Mouse (Mus musculus): ENCODE measurements at regions not wholly inside any gene's neighbourhood (a gene's known extent, or its start where the extent isn't known, plus 50 kb on each side); places are given as distances from the start of the nearest gene placed in this dataset.
A peak's percentile ranks its signal among the peaks of the same experiment; 100 is the strongest.

DNA sequence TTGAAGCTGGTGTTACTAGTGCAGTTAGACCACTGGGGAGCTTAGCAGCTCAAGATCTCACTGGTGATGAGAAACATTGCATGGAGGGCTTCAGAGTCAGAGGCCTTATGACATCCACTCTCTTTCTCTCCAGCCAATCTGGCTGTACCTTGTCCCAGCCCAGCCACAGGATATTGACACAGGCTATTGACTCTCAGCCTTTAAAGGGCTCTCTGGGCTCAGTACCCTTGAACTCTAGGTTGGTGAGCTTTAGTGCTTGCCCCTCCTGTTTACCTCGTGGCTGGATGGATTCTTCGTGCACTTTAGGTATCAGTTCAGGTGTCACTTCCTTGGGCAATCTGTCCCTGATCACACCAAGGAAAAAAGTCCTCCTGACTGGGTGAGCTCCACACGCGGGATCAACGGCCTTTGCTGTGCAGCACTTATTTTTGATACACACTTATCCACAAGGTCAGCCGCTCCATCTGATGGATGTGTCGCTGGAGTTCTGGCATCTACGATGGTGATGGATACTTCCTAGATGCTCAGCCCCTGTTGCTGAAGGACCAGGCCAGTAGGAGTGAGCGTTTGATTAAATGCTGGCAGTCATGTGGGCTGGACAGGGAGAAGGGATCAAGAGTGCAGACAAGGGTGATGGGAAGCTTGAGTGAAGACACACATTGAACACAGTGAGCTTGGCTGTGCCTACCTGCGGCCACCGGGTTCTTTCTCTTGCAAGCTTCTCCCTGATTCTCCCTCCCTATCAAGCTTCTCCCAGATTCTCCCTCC lies 177.7 kb downstream of the Snx10 start:
- DNase-seq (ENCODE audit: low spot score in 2 of 2) = no peak

DNA sequence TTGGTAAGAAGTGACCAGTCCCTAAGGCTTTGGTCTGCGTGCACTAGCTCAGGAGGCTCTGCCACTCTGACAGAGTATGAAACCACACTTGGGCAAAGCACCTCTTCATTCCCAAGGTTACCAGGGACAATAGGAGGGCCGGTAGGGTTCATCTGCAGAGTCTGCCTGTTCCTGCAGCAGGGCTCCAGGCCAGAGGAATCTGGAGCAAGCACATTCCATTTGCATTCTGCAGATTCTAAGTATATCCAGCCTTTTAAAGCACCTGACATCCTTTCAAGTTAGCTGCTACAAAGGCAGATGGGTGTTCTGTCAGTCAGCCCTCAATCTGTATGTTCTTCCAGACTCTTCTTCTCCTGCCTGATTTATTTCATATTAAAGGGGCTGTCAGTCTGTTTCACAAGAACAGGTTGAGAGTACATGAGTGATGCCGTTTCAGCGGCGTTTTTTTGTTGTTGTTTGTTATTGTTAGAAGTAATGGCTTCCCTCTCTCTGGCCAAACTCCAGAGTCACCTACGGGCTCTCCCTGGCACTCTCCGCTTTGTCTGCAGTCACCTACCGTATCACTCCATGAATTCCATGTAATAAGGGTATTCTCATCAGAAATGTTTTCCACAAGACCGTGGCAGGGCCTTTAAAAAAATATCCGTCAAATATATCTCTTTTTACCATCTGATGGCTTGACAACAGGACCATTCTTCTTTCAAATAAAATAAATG lies 178.9 kb downstream of the Snx10 start:
- no peak for DNase-seq (ENCODE audit: low spot score in 2 of 2)

DNA sequence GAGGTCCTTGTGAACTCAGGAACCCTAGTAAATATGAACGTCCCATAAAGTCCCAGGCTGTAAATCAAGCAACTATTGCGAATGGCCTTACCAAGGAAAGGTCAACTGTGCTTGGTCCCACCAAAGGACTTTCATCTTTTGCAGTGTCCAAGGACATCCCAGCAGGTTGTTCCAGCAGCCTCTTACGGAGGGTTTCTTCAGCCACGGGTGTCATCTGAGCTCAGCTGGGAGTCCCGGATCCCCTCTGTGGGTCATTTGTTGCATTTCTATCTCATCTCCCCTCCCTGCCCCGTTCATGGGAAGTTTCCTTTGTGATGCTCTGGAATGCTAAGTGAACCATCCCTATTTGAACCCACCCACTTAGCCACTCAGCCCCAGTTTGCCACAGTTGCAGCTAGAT lies 184.3 kb downstream of the Snx10 start:
- no peak for DNase-seq (ENCODE audit: low spot score in 2 of 2)

DNA sequence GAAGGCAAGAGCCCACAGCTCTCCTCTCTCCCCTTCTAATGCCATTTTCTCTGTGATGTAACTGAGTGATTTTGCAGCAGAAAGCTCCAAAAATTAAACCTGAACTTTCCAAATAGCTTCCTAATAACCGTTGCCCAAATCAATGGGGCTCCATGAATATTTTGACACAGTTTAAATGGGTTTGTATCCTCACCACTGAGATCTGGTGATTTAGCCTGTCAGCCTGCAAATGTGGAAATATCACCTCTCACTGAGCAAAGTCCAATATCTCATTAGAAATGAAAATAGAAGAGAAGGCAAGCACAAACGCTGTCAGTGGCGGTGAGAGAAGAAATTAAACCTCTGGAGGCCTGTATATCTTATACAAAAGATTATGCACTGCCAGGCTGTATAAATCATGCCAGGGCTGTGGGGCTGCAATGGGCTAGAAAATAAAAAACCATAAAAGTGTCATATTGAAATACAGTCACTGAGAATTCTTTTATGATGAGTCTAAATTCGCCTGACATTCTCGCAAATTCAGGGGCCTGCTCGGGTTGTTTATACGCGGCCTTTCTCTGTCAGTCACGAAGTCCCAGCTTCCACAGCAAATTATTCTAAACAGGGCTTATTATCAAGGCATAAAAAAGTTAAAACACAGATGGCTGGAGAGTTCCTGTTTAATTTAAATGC lies 185.1 kb downstream of the Snx10 start:
- DNase-seq (ENCODE audit: low spot score in 2 of 2) = no peak

DNA sequence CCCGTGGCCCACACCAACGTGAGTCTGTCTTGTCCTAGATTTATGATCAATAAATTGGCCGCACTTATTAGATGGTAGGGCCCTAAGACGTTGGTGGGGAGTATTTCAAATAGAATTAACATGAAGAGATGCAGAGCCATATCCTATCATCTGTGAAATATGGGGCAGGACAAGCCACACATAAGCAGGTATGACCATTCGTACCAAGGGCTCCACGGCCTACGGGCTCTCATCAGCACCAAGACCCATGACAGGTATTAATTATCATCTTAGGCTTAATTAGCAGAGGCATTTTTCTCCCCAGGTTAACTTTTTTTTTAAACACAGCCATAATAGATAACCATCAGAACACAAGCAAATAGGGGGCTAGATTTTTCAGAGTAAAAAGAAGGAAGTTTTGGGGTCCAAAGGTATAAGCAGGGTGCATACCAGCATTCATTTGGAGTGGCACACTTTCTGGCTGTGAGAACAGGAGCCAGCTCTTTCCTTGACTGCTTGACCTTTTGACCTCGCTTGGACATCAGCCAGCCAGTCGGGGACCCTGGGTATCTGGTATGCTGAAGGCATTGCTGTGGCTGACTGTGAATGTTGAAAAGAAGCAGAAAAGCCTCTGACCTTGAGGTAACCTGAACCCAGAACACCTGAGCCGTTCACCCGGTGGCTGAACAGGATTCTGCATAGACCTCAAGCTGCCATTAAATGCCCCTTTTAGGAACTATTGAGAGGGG lies 185.8 kb downstream of the Snx10 start:
- no peak for DNase-seq (ENCODE audit: low spot score in 2 of 2)

DNA sequence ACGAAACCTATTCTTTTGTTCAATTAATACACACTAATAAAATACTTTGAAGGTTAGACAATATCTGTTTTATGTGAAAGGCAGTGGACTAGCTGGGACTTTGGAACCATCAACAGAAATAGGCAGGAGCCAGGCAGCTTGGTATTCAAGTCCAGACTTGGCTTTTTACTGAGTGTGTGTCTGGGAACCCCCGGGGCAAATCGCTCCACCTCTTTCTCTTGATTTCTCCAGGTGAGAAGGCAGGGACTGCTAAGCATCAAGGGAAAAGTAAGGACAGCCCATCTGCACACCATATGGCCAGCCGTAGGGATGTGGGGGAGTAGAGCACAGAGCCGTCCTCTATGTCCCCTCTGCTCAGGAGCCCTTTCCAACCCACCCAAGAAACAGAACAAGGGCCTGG lies 186.5 kb downstream of the Snx10 start:
- DNase-seq (ENCODE audit: low spot score in 2 of 2) = no peak

DNA sequence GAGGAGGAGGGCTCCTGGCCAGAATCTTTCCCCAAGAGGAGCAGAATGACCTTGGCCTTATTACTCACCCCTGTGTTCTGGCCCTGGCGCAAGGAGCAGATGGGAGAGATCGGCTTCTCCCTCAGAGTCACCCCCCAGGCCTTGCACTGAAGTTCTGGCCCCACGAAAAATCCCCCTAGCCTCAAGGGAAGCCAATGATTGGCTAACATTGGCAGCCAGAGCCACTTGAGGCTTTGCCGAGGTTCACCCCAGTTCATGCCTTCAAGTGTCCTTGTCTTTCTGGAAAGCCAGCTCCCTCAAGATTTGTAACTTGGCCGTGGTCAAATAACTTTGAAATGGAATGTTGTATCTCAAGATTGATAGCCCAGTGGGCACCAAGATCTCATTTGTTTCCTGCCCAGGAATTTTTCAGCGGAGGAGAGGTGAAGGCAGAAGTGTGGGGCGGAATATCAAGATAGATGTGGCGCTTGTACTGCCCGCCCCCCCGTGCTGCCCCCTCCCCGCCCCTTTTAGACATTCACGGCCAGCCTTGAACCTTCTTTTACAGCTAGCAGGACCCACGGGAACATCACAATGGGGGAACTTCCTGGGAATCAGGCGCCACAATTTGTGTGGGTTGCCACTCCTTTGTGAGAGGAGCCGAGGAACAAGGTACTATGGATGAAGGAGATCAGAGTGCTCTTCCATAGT lies 187.4 kb downstream of the Snx10 start:
- no peak for DNase-seq (ENCODE audit: low spot score in 2 of 2)

DNA sequence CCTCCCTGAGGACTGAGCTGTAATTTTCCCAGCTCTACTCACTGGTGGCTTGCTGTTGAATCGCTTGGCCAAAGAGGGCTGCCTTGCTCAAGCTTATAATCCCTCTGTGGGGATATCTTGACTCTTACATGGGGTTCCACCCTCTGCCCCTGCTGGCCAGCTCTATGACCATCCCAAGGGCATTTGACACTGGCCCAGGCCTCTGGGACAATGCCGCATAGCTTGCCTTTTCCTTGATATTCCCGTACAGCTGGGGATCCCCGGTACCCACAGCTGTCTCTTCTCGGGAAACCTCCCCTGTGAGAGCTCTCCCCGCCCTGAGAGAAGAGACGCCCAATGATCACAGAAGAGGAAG lies 187.9 kb downstream of the Snx10 start:
- DNase-seq (ENCODE audit: low spot score in 2 of 2) = no peak

DNA sequence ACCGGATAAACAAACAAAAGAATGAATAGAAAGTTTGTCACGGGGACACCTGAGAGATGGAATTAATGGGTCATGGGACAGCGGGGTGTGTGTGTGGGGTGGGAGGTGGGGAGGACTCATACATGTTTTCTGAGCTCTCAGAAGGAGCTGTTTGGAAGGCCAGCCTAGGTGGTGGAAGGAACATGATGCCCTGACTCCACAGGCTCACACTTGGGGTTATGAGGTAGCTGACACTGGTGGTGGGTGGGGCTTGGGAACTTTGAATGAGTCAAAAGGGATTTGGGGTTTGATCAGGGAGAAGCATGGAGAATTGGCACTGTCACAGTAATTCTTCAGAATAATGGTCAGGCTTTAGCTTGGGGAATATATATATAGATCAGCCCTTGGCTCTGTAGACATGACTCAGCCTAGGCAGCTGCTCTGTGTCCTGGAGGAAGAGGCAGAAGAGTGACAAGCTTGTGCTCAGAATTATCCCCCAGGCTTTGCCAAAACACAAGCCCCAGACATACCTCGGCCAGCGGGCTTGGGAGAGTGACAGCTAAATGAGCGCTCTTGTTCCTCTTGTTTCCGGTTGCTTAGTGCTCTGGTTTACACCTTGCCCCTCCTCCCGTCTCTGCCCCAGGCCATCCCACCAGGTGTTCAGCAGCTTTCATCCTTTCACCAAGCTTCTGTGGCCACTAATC lies 191.6 kb downstream of the Snx10 start:
- no peak for DNase-seq (ENCODE audit: low spot score in 2 of 2)

DNA sequence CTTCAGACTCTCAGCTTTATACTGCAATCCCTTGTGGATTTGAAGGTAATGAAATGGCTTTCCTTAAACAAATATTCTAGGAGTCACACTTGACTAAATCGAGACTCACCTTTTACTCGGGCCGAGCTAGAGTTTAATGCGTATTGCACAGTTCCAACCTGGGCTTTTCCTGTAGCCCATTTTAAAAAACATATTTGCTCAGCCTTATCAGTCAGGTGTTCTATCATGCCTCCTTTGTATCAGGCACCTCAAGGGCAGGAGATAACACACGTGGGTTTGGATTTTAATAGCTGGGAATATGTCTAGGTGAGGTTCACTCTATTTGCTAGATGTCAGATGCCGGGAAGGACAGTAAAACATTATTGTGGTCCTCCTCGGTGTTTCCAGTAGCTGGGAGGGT lies 193.7 kb downstream of the Snx10 start:
- DNase-seq (ENCODE audit: low spot score in 2 of 2) = no peak

DNA sequence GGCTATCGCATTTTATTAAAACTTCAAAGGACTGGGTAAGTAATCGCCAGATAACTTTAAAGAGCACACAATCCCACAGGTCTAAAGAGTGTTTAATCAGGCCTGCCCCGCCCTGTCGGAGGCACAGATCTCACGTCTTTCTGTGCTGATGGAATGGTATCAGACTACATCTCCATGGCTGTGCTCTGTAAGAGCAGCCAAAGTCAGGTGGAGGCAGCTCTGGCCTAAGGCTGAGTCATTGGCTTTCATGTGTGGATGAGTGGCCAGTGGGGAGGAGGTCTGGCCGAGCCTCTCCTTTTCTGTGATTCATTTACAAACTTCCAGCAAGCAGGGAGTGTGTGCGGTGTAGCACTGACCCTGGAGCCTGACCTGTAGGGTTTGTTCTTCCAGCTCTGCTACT lies 197.0 kb downstream of the Snx10 start:
- DNase-seq (ENCODE audit: low spot score in 2 of 2) = no peak

DNA sequence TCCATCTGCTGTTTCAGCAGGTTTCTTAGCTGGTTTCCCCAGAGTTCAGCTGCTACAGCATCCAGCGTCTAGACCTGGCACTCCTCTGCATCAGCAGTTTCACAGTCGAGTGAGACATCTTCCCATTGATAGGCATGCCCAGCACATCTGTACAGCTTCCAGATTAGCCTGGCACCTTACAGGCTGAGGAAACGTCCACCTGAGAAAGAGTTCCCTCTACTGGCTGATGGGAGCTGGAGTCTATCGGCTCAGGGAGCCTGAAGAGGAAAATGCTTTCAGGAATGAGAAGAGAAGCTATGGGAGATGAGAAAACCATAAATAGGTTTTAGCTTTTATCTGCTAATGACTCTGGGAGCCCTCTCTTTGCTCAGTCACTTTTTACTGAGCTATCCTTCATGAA lies 199.4 kb downstream of the Snx10 start:
- no peak for DNase-seq (ENCODE audit: low spot score in 2 of 2)

DNA sequence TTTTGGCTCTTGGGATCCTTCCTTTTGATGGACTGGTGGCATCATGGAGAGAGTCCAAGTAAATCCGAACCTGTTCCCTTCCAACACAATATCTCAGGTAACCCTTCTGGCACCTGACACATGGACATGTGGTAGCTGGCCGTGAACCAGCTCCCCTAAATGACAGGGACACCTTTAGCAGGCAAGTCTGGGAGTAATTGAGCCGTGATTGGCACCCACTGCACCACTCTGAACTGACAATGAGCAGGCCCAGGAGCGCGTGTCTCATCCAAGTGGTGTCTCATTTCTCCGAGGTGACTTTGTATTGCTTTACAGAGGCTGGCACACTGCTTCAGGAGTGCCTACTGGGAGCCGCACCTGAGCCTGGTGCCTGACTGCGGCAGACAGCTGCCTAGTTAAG lies 203.5 kb downstream of the Snx10 start:
- no peak for DNase-seq (ENCODE audit: low spot score in 2 of 2)

DNA sequence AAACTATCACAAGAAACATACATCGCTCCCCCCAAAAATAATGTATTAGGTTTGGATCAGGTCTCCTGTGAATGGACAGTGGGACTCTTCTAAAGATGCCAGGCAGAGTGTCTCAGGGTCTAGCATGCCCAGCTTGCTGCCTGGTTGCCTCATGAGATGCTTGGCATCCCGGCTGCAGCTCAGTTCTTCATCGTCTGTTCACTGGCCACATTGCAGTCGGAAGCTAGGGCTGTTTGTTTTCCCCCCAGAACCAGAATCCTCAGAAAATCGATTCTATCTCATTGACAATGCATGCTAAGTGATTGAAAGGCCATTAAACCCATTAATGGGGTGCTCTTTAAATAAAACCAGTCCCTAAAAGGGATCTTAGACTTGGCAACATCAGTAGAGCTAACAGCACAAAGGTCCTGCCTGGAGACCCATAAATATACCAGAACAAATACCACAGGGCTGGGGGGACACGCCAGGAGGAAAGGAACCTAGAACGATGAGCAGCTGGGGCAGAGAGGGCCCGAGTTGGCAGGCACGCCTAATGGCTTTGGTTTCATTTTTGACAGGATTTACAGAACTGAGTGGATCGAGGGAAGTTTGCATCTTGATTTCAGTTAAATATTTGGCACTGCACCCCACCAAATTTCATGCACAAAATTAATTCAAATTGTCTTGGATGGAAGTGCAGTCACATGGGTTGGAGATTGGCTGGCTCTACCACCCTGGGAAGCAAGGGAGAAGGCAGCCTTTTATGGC lies 205.3 kb downstream of the Snx10 start:
- no peak for DNase-seq (ENCODE audit: low spot score in 2 of 2)

DNA sequence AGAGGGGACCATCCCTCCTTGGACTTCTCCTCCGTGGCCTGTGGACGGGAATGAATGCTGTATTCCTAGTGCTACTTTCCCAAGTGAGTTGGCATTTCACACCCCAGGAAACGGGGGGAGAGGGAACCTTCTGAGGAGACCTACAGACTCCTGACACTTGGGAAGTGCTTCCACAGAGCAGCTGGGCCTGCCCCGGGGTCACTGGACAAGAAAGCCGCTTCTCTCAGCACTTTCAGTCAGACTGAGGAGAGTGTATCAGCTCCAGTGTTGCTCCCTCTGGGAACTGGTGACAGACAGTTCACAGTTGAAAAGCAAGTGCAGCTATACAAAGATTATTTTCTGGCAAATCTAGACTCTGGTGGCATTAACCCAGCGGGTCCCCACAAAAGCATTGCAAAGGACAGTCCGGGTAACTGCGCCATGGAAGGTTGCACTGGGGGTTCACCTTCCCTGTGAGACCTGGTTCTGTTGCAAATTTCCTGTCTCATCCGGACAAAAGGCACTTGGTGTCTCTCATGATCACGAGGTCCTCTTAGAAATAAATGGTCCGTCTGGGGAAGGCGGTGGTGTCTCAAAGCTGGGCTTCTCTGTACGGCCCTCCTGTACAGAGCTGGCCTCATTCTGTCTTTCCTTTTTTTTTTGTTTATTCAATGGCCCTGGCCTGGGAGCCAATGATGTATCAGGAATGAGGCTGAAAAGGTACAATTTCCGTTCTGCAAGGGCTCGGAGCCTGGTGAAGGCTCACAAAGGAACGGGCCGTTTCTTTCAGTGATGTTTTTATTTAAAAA lies 207.1 kb downstream of the Snx10 start:
- DNase-seq (ENCODE audit: low spot score in 2 of 2) = no peak

DNA sequence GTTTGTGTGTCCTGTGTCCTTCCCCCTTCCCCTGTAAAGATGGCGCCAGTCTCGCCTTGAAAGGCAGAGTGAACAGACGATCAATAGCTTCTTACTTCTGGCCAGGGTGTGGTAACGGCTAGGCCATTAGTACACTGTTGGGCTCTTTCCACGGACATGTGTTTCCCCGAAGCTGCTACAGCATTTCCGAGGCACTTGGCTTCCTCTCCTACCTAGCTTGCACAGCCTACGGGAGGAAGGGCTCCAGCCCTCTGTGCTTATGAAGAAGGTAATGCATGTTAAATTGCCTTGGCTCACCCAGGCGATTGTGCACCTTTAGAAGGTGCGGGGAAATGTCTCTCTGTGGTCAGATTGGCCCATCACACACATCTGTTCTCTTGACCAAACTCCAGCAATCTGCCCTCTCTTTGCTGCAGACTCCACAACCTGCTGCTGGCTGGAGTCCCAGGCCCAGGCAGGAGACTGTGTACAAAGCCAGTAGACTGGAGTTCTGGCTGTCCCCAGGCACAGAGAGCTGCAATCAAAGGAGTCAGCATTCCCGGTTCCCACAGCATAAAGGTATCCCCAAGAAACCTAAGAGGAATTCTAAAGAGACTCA lies 208.7 kb downstream of the Snx10 start:
- peak in 1 of 2 experiments; percentile 34 for DNase-seq (ENCODE audit: low spot score in 2 of 2)

DNA sequence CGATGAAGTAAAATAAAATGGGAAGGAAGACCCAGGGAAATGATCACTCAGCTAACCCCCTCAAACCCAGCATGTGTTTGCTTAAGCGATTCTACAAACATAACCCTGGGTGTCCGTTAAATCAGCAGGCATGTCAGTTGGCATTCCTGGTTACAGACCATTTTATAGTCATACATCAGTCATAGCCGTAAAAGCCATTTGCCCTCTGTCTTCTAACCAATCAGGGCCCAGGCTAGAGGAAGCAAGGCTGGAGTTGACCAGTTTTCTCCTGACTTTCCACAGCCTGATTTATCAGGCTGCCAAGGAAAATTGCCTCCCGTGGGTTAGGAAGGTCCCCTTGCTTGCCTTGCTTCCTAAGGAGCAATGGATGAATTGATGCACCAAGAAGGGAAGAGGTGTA lies 212.3 kb downstream of the Snx10 start:
- no peak for DNase-seq (ENCODE audit: low spot score in 2 of 2)

DNA sequence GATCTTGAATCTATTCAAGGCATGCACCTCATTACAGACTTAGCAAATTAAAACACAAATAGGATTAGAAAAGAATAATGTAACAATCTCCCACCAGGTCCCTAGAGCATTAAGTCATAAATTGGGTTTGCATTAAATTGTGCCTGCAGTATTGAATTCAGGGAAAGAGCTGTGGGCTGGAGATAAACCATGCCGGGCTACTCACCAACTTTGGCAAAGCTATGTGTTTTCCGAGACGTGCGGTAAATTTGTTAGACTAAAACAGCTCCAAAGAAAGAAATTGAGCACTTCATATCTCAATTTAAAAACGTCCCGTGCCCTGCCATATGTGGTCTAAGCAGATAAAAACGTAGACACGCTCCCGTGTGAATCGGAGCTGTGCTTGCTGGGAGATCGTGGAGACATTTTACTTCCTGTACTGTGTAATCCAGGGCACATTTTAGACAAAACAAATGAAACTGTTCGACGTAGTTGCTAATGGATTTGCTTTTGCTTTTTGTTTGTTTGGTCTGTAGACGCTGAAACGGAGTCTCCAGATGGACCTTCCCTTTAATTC lies 219.5 kb downstream of the Snx10 start:
- DNase-seq (ENCODE audit: low spot score in 2 of 2) = no peak

DNA sequence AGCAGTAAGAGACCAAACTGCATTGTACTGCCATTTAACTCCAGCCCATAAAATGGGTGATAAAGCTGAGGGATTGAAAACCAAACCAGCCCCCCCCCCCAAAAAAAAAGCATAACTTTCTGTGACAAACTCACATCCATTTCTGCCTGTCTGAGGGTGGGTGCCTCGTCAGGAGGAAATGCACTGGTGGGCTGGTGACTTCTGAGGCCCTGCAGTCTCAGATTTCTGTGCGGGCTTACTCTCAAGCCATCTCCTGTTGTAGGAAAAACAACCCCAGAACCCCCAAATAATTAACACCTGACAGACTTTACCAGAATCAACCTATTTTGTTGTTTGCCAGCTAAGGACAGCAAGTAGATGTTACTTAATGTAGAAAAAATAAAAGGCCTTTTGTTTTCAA lies 220.9 kb downstream of the Snx10 start:
- DNase-seq (ENCODE audit: low spot score in 2 of 2) = no peak
